Comparison of ENCODE assay signal across 8 mouse cellular contexts in genomic region chr7:73398319-73398718, GRCm38 (mm10). TPM values are rescaled to one million over a fixed set of nuclear protein-coding genes. Genes with fewer than 3 reads are reported as not detected.
DNase-seq lines count a peak whose midpoint lies in the region; ATAC-seq lines count a peak whose summit lies in the region.

No protein-coding gene starts in this region.

- no peak overlapping the region for H3K4me3 ChIP-seq in intestine, embryonic 14.5 days (ENCODE audit: low read depth, low read length)
- H3K4me3 ChIP-seq in liver, embryonic 12.5 days: no peak overlapping the region

- no peak overlapping the region for H3K27ac ChIP-seq in intestine, embryonic 14.5 days (ENCODE audit: low read depth)
- no peak overlapping the region for H3K27ac ChIP-seq in liver, embryonic 12.5 days

- peak; percentile 65 for ATAC-seq in granulocyte monocyte progenitor cell, adult 5-6 weeks (replicated peaks; ENCODE audit: poor library complexity, severe bottlenecking)
- peak; percentile 9; the same call in 1 of the 2 replicates for ATAC-seq in intestine, embryonic 14.5 days (replicated peaks; ENCODE audit: low FRiP score, low TSS enrichment, low read depth)
- ATAC-seq in liver, embryonic 12.5 days: peak; percentile 47; the same call in 1 of the 2 replicates

- no peaks in the 10 kb centered on the region for H3K36me3 ChIP-seq in intestine, embryonic 14.5 days (ENCODE audit: control insufficient read depth, insufficient read depth, low read length)
- no peaks in the 10 kb centered on the region for H3K36me3 ChIP-seq in liver, embryonic 12.5 days

- no peaks in the 10 kb centered on the region for H3K9me3 ChIP-seq in intestine, embryonic 14.5 days (ENCODE audit: control insufficient read depth, low read length)
- H3K9me3 ChIP-seq in liver, embryonic 12.5 days (replicated peaks): no peaks in the 10 kb centered on the region

- H3K9ac ChIP-seq in intestine, embryonic 14.5 days (ENCODE audit: low read length): no peak overlapping the region
- no peak overlapping the region for H3K9ac ChIP-seq in liver, embryonic 12.5 days

- peak overlapping the region; percentile 48 for H3K4me2 ChIP-seq in intestine, embryonic 14.5 days (ENCODE audit: low read length)
- H3K4me2 ChIP-seq in liver, embryonic 12.5 days: peak overlapping the region; percentile 37

- WGBS in intestine, embryonic 14.5 days: 18% methylated on average over 11 of the region's 11 CpGs
- WGBS in liver, embryonic 12.5 days (ENCODE audit: insufficient replicate concordance): 4% methylated on average over 11 of the region's 11 CpGs

- peak; percentile 47 for DNase-seq in urinary bladder, postnatal 25 days (ENCODE audit: low spot score)
- DNase-seq in urinary bladder, postnatal 4 days (ENCODE audit: low spot score in 2 of 2): no peak
- DNase-seq in embryo, embryonic 10.5 days (ENCODE audit: low spot score): peak; percentile 84
- DNase-seq in intestine, embryonic 14.5 days (ENCODE audit: low spot score): peak; percentile 72
- DNase-seq in neural tube, embryonic 10.5 days (ENCODE audit: extremely low spot score, low spot score): peak; percentile 64
- no peak for DNase-seq in natural killer cell, adult 2 months (ENCODE audit: low spot score in 2 of 2)

- H3K4me1 ChIP-seq in intestine, embryonic 14.5 days (replicated peaks; ENCODE audit: control insufficient read depth, insufficient read depth, low read length): peaks cover 43% of the 10 kb centered on the region
- peaks cover 13% of the 10 kb centered on the region for H3K4me1 ChIP-seq in liver, embryonic 12.5 days

- H3K27me3 ChIP-seq in intestine, embryonic 14.5 days (replicated peaks; ENCODE audit: control insufficient read depth, insufficient read depth, low read length): no peaks in the 10 kb centered on the region
- H3K27me3 ChIP-seq in liver, embryonic 12.5 days (replicated peaks): peaks cover 88% of the 10 kb centered on the region

RNA-seq across cellular contexts. Expression of gene Rgma, which starts 23.0 kb away (rescaled TPM):
- not detected in 2 replicates for total RNA-seq in granulocyte monocyte progenitor cell, adult 5-6 weeks (2014; fragmentation: Nextera tagmentation)
- not detected in 2 replicates for total RNA-seq in granulocyte monocyte progenitor cell, adult 5-6 weeks (2017)
- polyA plus RNA-seq in intestine, embryonic 14.5 days (2014; fragmentation: Nextera tagmentation; extraction: Ambion mirVana): 11.5 and 12.1 TPM in 2 replicates
- 0.55 and 0.89 TPM in 2 replicates for polyA plus RNA-seq in liver, embryonic 12.5 days (2016; fragmentation: Nextera tagmentation; extraction: Ambion mirVana)

Comparison
In these comparisons a context has a peak if more than half of its experiments do, and no peak if none do; other contexts are left out.
1. DNase-seq: peak in urinary bladder, postnatal 25 days (single experiment), embryo, embryonic 10.5 days (single experiment), intestine, embryonic 14.5 days (single experiment) and neural tube, embryonic 10.5 days (single experiment); none in urinary bladder, postnatal 4 days (0 of 2) and natural killer cell, adult 2 months (0 of 2).
2. ATAC-seq: peak in every context shown above with its lines; median percentile 65 in granulocyte monocyte progenitor cell, adult 5-6 weeks; 47 in liver, embryonic 12.5 days; 9 in intestine, embryonic 14.5 days.